Mouse (Mus musculus) CD4-positive, CD25-positive, alpha-beta regulatory T cell, adult 9 weeks (primary cell): ENCODE results near the gene Rbm26. TPM values are rescaled to one million over a fixed set of nuclear protein-coding genes. Genes with fewer than 3 reads are reported as not detected.

Experiments used
- polyA plus RNA-seq: library from polyadenylated mRNA; unstranded; fragments of 100-300 nt; shearing (Covaris generic); gene quantifications from one replicate; pipeline ENCODE4 v1.2.1, GENCODE M21; 2017

Rbm26 gene
- polyA plus RNA-seq, result 18.4 TPM

GRCm38 (mm10) chr14:105177238-105177693 lies at the start of gene Rbm26:
TSS of gene Rbm26 (minus strand) at chr14:105177327.

Other genes with a start within 250 kb of the Rbm26 start
- gene Ndfip2, start 81.2 kb upstream of the Rbm26 start, polyA plus RNA-seq, result 59.2 TPM